Mouse (Mus musculus) midbrain, embryonic 14.5 days (tissue): ENCODE measurements around the gene Cdkal1. TPM values are rescaled to one million over a fixed set of nuclear protein-coding genes. Genes with fewer than 3 reads are reported as not detected.

Experiments used
- ATAC-seq: fragments of 200-750 bp; cut with Nextera tagmentation; 2 replicates; pipeline ENCODE4 v1.8.0; 2017; ENCODE audit warnings: moderate number of reproducible peaks, moderate library complexity; ENCODE audit not compliant: low FRiP score, low TSS enrichment
- DNase-seq: peaks from one replicate; pipeline ENCODE4 v3.0.0-alpha.2; 2015
- H3K27ac ChIP-seq: fragments of 300-500 bp; sonication (generic); replicated peaks from 2 replicates; pipeline ENCODE4 v1.5.1; 2014; ENCODE audit warnings: mild to moderate bottlenecking, low read depth, low read length, moderate library complexity
- H3K27me3 ChIP-seq: fragments of 300-500 bp; sonication (generic); 2 replicates; pipeline ENCODE4 v1.6.1; 2014; ENCODE audit warnings: low read length, control low read depth, mixed read lengths; ENCODE audit not compliant: control insufficient read depth, insufficient read depth
- H3K36me3 ChIP-seq: fragments of 300-500 bp; sonication (generic); 2 replicates; pipeline ENCODE4 v1.6.1; 2014; ENCODE audit warnings: low read length, control low read depth; ENCODE audit not compliant: control insufficient read depth, insufficient read depth
- H3K4me1 ChIP-seq: fragments of 300-500 bp; sonication (generic); 2 replicates; pipeline ENCODE4 v1.6.1; 2014; ENCODE audit warnings: mild to moderate bottlenecking, antibody characterized with exemption, low read length, control low read depth; ENCODE audit not compliant: control insufficient read depth, insufficient read depth
- H3K4me2 ChIP-seq: fragments of 300-500 bp; sonication (generic); 2 replicates; pipeline ENCODE4 v1.6.1; 2014; ENCODE audit warnings: mild to moderate bottlenecking, low read length, moderate library complexity
- H3K4me3 ChIP-seq: fragments of 300-500 bp; sonication (generic); replicated peaks from 2 replicates; pipeline ENCODE4 v1.5.1; 2014; ENCODE audit warnings: low read depth, low read length
- H3K9ac ChIP-seq: fragments of 300-500 bp; sonication (generic); replicated peaks from 2 replicates; pipeline ENCODE4 v1.6.1; 2014; ENCODE audit warnings: mild to moderate bottlenecking, low read length, moderate library complexity
- H3K9me3 ChIP-seq: fragments of 300-500 bp; sonication (generic); 2 replicates; pipeline ENCODE4 v1.6.1; 2016; ENCODE audit warnings: low read length, control low read depth, mixed read lengths; ENCODE audit not compliant: control insufficient read depth
- WGBS: fragments of 180-500 bp; shearing (Covaris S2); extraction: QIAGEN DNeasy Blood & Tissue Kit; methylation state at CpG from one replicate; pipeline ENCODE4 v1.1.7; 2014; 5-methylcytosine and 5-hydroxymethylcytosine counted together
- polyA plus RNA-seq: library from polyadenylated mRNA; unstranded; fragments of >200 nt; fragmentation: Nextera tagmentation; extraction: Ambion mirVana; gene quantifications from 2 replicates; pipeline ENCODE4 v1.2.1, GENCODE M21; 2014

Gene Cdkal1
- polyA plus RNA-seq, 1 experiment from 2014 or later: 23.5 TPM

DNA sequence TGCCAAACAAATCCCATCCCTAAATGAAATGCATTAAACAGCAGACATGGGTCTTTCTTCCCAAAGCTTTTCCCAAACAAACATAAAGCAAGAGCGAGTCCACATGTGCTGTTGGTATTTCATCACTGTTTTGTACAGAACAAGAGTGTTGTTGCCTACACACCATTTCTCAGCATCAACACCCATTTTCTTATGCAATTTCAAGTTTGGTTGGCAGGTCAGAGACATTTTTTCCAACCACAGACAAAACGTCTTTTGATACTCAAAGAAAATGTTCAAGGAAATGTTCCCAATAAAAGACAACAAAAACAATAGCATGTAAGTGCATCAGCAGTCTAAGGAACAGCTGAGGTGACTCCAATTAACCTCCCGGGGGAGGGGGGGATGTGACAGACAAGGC lies 219.9 kb downstream of the Cdkal1 start:
- no peak overlapping the region for H3K4me3 ChIP-seq
- no peaks in the 10 kb centered on the region for H3K36me3 ChIP-seq
- H3K9me3 ChIP-seq: no peaks in the 10 kb centered on the region
- H3K27ac ChIP-seq: no peak overlapping the region
- H3K27me3 ChIP-seq: no peaks in the 10 kb centered on the region
- H3K4me2 ChIP-seq: no peak overlapping the region
- DNase-seq: no peak
- H3K4me1 ChIP-seq: no peaks in the 10 kb centered on the region
- WGBS: 88% methylated on average over 3 of the region's 3 CpGs
- no peak for ATAC-seq
- H3K9ac ChIP-seq: no peak overlapping the region

DNA sequence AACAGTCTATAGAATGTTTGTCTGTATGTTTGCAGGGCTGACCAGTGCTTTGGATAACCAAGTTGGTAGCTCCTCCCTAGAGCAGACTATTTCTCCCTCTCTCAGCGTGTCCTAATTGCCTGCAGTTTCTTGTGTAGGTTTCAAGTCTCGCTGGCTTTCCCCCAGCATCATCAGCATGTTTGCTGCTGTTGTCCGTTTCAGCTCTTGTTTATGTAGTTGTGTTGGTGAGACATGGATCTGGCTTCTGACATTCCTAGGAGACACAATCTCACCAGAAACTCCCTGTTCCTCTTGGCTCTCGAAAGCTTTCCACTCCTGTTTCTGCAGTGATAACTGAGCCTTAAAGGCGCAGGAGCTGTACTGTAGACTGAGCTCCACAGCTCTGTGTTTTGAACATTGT lies 224.1 kb downstream of the Cdkal1 start:
- ATAC-seq (no peak), DNase-seq (no peak)
- WGBS: 91% methylated on average over 5 of the region's 5 CpGs
- no peaks in the 10 kb centered on the region for H3K27me3 ChIP-seq
- no peak overlapping the region for H3K9ac ChIP-seq
- H3K4me2 ChIP-seq: no peak overlapping the region
- no peaks in the 10 kb centered on the region for H3K4me1 ChIP-seq
- H3K4me3 ChIP-seq: no peak overlapping the region
- H3K36me3 ChIP-seq: no peaks in the 10 kb centered on the region
- H3K9me3 ChIP-seq: no peaks in the 10 kb centered on the region
- no peak overlapping the region for H3K27ac ChIP-seq

DNA sequence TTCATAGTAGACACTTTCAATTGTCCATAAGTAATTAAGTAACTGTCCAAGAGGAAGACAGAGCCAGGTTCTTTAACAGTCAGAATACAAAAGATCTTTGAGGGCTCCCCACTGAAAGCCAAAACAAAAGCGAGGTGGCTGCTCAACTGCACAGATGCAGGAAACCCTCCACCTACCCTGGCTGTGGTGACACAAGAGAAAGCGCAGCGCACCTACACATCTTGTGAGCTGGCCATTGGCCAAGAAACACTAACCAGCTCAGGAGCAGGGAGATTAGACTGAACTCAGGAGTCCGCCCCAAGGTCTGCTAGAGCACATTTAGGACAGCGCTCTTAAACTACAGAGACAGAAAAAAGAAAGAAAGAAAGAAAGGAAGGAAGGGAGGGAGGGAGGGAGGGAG lies 226.9 kb downstream of the Cdkal1 start:
- Histone ChIP-seq H3K27ac (no peak overlapping the region), H3K4me2 (no peak overlapping the region), H3K4me1 (no peaks in the 10 kb centered on the region), H3K27me3 (no peaks in the 10 kb centered on the region), H3K36me3 (no peaks in the 10 kb centered on the region), H3K4me3 (no peak overlapping the region), H3K9me3 (no peaks in the 10 kb centered on the region), H3K9ac (no peak overlapping the region)
- ATAC-seq (no peak), DNase-seq (no peak)
- 45% methylated on average over 5 of the region's 5 CpGs for WGBS

DNA sequence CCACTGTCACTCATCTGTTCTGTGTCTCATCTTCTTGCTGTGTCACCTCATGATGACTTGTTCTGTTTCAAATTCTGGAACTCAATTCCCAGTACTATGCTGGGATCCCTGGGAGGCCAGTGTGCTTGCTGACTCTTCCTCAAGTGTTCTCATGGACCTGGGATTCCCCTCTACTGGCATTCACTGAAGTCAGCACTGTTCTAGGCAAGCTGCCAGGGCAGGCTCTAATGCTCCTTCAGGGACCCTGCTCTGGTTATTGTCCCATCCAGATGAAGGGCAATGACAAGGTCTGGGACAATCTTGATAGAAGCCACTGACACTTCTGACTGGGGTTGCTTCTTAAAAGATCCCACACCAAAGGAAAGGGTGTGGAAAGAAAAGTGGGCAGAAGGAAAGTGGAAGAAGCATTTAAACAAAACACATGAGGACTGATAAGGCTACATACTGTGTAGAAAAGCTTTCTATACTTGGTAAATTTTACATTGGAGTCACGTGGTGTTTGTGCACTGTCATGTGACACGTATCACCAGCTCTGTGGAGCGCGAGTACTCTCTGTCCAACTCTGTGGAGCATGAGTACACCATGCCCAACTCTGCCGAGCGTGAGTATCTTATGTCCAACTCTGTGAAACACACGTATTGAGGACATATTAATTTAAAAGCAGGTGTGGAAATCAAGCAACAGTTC lies 227.9 kb downstream of the Cdkal1 start:
- H3K9ac ChIP-seq: no peak overlapping the region
- no peaks in the 10 kb centered on the region for H3K36me3 ChIP-seq
- H3K27me3 ChIP-seq: no peaks in the 10 kb centered on the region
- no peak overlapping the region for H3K4me3 ChIP-seq
- DNase-seq (no peak), ATAC-seq (no peak)
- H3K4me1 ChIP-seq: no peaks in the 10 kb centered on the region
- no peaks in the 10 kb centered on the region for H3K9me3 ChIP-seq
- WGBS: 95% methylated on average over 7 of the region's 7 CpGs
- no peak overlapping the region for H3K27ac ChIP-seq
- no peak overlapping the region for H3K4me2 ChIP-seq

DNA sequence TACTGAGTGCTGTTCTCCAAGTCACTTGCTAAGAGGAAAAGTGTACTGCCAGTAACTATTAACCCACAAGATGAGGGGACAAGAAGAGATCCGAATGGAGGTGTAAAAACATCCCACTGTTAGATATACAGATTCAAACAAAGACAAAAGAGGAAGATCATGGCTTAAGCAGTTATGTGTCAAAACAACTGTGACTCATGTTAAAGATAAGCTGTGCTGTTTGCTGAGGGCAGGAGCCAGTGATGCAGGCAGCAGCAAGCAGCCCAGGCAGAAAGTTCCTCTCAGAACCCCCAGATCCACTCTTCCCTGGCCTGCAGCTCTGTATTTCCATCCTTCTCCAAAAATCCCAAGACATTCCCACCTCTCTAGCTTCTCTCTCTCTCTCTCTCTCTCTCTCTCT lies 230.5 kb downstream of the Cdkal1 start:
- DNase-seq: no peak
- H3K9ac ChIP-seq: no peak overlapping the region

DNA sequence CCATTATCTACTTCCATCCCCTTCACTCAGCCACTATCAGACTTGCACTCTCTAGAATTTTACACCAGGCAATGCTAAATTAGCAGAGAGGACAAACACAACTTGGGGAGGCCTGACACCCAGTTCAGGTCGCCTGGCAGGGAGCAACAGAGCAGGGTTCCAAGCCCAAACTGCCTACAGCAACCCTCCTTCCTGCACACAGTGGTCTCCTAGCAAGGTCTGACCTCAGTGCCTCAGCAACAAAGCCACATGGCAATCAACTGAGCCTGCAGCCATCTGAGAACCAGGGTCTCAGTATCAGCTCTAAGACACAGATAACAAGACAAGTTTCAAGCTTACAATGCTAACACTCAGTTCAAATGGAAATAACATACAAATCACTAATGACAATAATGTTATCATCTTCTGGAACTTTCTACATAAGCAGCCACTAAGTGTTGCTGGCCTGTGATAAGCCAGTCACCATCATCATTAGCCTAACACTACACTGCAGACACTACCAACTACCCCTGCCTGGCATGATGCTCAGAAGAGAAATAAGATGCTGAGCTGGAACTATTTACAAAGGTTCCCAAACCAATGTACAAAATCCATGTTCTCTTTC lies 231.7 kb downstream of the Cdkal1 start:
- Histone ChIP-seq H3K4me3 (no peak overlapping the region), H3K9ac (no peak overlapping the region), H3K4me1 (no peaks in the 10 kb centered on the region), H3K9me3 (no peaks in the 10 kb centered on the region), H3K36me3 (no peaks in the 10 kb centered on the region), H3K27ac (no peak overlapping the region), H3K27me3 (no peaks in the 10 kb centered on the region), H3K4me2 (no peak overlapping the region)
- WGBS: 77% methylated on average over 1 of the region's 1 CpGs
- DNase-seq (no peak), ATAC-seq (no peak)

More for the DNA sequence above, 230.5 kb downstream of the Cdkal1 start:
- ATAC-seq: no peak
- no peaks in the 10 kb centered on the region for H3K36me3 ChIP-seq
- no peaks in the 10 kb centered on the region for H3K27me3 ChIP-seq
- H3K27ac ChIP-seq: no peak overlapping the region
- no peak overlapping the region for H3K4me3 ChIP-seq
- H3K4me2 ChIP-seq: no peak overlapping the region
- no peaks in the 10 kb centered on the region for H3K9me3 ChIP-seq
- WGBS: 70% methylated on average over 1 of the region's 1 CpGs
- no peaks in the 10 kb centered on the region for H3K4me1 ChIP-seq

DNA sequence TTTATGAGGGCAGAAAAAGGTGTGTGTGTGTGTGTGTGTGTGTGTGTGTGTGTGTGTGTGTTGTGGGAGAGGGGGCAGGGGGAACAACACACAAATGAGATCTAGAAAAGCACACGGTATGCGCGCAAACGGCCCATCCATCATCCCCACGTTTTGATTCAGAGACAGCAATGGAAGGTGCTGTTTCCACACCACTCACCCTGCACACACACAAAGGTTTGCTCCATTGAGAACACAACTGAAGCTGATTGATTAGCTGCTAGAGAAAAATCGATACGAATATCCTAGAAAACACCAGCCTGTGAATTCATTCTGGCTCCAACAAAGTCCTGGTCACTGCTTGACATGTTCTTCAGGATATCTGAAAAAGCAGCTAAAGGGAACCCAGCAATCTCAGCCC lies 233.6 kb downstream of the Cdkal1 start:
- H3K9me3 ChIP-seq: no peaks in the 10 kb centered on the region
- no peaks in the 10 kb centered on the region for H3K27me3 ChIP-seq
- no peaks in the 10 kb centered on the region for H3K4me1 ChIP-seq
- no peak for ATAC-seq
- H3K4me3 ChIP-seq: no peak overlapping the region
- WGBS: 69% methylated on average over 7 of the region's 7 CpGs
- H3K36me3 ChIP-seq: no peaks in the 10 kb centered on the region
- no peak overlapping the region for H3K9ac ChIP-seq
- H3K4me2 ChIP-seq: no peak overlapping the region
- H3K27ac ChIP-seq: no peak overlapping the region
- DNase-seq: no peak

DNA sequence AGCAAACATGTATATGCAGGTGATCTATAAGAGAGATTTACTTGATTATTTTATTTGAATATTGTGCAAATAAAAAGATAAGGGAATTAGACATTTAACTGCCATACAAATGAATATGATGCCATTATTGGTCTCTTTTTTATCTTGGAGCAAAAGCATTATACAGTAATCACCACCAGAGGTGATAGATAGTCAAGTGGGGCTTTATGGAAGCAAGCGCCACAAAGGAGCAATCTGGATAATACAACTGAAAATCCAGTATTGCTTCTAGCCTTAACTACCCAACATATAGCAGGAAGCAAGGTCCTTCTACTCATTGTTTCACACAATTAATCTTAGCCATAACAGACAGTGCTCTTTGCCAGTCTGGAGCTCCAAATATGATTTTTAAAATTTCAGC lies 234.1 kb downstream of the Cdkal1 start:
- H3K27ac ChIP-seq: no peak overlapping the region
- ATAC-seq: no peak

DNA sequence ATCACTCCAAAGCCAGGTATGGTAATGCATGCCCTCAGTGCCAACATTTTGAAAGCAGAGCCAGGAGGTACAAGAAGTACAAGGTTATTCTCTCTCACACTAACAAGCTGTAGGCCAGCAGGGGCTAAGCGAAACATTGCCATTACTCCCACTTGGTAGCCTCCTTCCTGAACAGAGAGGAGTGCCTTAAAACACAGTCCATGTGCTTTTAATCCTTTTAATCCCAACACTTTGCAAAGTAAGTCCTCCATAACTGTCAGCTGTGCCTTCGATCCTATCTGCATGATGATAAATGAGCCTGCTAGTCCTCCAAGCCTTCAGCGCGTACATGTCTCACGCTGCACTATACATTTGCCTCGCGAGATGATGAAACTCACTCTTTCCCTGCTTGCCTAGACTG lies 234.6 kb downstream of the Cdkal1 start:
- ATAC-seq (no peak), DNase-seq (no peak)
- H3K27ac ChIP-seq: no peak overlapping the region
- H3K4me3 ChIP-seq: no peak overlapping the region
- no peak overlapping the region for H3K9ac ChIP-seq
- H3K36me3 ChIP-seq: no peaks in the 10 kb centered on the region
- no peak overlapping the region for H3K4me2 ChIP-seq
- H3K4me1 ChIP-seq: no peaks in the 10 kb centered on the region
- H3K9me3 ChIP-seq: no peaks in the 10 kb centered on the region
- WGBS: 86% methylated on average over 7 of the region's 7 CpGs
- no peaks in the 10 kb centered on the region for H3K27me3 ChIP-seq

More for the DNA sequence above, 234.1 kb downstream of the Cdkal1 start:
- no peak overlapping the region for H3K9ac ChIP-seq
- H3K36me3 ChIP-seq: no peaks in the 10 kb centered on the region
- no peak overlapping the region for H3K4me3 ChIP-seq
- H3K4me2 ChIP-seq: no peak overlapping the region
- H3K9me3 ChIP-seq: no peaks in the 10 kb centered on the region
- no peak for DNase-seq
- no peaks in the 10 kb centered on the region for H3K27me3 ChIP-seq
- WGBS: 91% methylated on average over 1 of the region's 1 CpGs
- no peaks in the 10 kb centered on the region for H3K4me1 ChIP-seq
